Mouse (Mus musculus): ENCODE data around the gene Slc9a6.
A peak's percentile ranks its signal among the peaks of the same experiment; 100 is the strongest.

Gene Slc9a6

DNA sequence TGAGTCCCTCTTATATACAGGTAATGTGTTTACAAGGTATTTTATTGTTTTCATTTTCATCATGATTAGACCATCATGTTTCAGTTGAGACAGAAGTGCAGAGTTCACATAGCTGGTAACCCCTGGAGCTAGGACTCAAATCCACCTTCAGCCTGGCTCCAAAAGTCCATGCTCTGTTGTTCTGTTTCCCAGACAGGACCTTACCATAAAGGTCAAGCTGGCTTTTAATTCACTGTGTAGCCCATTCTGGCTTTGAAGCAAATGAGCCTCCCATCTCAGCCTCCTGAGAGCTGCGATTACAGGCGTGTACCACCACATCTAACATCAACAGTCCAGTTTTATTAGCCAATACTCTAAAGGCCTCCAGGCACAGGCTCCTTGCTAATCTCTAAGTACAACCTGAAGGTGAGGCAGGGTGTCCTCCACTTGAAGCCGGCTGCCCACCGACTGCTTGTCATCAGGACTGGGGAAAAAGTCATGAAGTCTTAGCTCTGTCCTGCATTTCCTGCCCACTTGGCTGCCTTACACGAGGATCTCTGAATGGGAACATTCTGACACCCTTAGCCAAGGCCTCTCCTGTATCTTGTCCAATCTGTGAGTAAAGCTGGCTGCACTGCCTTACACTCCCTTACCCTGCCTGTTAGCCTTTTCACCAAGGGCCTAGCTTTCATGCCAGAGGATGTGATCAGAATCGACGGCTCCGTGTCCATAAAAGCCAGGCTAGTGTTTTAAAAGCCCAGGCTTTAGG lies 55.8 kb downstream of the Slc9a6 start:
- DNase-seq (ENCODE audit: low read depth, low spot score) = no peak

DNA sequence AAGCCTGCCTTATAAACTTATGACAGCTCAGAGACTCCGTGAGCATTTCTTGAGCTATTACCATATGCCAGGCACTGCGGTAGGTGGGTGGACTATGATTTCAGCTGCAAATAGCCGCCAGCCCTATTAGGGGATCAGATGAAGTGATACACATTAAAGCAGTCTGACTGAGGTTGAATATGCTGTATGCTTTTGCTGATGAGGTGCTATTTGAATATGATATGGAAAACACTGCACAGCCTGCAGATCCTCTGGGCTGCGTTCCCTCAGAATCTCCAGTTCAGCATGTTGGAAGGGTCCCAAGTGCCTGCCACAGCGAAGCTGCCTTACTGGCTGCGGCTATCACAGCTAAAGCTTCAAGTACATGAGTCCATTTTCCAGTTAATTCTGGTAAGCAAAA lies 57.7 kb downstream of the Slc9a6 start:
- no peak for DNase-seq (ENCODE audit: low read depth, low spot score)

DNA sequence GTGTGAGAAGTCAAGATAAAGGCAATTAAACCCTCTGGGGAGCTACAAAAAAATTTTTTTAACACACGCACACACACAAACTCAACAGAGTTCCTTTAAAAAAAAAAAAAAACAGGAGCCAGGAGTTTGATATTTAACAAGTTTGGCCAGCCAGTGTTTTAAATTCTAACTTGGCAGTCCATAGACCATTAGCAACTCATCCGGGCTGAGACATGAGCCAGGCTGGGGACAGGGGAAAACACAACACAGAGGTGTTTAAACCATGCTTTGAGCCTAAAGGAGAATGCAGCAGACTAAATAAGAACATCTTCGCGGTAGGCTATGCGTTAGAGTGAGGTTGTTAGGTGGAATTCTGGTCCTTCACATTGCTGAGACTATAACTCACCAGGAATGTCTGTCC lies 58.5 kb downstream of the Slc9a6 start:
- no peak for DNase-seq (ENCODE audit: low read depth, low spot score)

DNA sequence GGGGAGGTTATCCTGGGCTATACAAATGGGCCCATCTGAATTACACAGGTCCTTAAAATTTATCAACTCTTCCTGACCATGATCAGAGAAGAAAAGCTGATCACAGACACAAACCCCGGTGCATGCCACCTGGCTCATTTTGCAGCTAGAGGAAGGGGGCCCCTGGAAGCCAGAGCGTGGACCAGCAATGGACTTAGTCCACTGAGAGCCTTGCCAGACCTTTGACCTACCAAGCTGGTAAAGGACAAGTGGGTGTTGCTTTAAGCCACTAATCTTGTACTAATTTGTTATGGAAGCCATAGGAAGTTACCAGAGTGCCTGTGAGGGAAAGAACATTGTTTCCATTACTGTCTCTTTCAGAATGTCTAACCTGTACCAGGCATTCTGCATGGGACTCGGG lies 58.9 kb downstream of the Slc9a6 start:
- no peak for DNase-seq (ENCODE audit: low read depth, low spot score)

DNA sequence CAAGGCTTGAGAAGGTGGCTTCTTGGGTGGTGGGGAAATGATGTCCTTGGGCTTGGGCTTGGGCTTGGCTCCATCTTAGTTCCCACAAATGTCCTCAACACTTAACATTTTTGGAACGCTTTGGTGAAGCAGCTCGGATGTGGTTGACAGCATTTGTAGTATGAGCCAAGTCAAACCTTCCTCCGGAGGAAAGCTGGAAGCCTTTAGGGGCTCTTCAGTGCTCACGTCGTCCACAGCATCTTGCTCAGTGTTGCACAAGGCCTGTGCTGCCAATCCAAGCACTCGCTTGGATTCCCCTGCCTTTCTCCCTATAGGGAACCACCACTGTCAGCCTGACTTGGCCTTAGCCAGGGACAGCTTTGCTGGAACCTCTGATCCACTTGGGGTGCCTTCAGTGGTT lies 66.0 kb downstream of the Slc9a6 start:
- no peak for DNase-seq (ENCODE audit: low read depth, low spot score)

DNA sequence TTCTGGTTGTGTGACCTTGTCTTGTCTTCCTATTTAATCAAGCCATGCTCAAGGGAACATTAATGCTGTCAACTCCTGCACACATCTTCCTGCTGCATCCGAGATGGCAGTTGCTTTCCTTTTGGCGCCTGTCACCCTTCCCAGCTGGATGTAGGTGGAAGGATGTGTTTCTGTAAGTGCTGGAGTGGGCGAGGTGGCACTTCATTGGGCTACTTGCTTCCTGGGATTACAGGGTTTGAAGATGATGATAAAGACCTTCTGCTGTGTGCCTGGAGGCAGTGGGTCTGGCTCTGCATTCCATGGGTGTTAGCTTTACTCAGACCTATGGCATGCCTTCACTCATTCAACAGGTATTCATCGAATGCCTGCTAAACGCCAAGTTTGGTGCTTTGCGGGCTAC lies 68.2 kb downstream of the Slc9a6 start:
- no peak for DNase-seq (ENCODE audit: low read depth, low spot score)

DNA sequence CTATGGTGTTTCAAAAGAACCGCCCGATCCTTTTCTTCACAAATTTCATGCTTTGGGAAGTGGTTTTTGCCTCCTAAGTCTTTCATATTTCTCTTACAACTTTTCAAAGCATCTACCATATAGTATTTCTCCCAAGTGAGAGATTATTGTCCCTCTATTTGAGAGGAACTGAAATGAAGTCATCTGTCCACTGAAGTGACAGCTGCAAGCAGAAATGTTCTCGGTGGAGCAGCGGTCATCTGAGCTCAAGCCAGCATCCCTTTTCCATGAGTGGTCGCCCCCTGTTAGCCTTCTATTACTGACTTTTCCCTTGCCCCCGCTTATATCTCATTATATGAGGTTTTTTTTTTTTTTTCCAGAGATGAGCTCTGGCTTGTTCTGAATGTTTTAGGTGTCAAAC lies 69.5 kb downstream of the Slc9a6 start:
- DNase-seq (ENCODE audit: low read depth, low spot score) = no peak

DNA sequence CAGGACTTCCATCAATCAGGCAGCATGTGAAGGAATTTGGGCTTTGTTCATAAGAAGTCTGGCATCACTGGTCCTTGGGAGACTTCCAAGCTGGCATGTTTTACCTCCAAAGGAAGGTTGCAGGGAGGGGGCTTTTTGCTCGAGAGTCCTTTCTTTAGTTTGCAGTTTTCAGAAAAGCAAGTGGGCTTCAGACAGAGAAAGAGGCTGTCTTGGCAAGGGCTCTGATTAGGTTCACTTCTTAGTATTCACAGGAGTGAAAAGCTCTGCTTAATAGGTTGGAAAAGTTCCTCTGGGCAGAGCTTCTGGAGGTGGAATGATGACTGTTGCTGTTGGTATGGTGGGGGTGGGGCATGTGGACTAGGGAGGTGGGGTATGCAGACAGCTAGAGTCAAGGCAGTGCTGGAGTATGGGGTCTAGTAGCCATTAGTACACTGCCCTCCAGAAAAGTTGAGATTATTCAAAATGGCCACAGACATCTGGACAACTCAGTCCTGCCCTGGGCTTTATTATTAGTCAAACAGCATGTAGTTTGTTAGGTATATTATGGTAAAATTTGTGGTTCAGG lies 72.7 kb downstream of the Slc9a6 start:
- no peak for DNase-seq (ENCODE audit: low read depth, low spot score)

DNA sequence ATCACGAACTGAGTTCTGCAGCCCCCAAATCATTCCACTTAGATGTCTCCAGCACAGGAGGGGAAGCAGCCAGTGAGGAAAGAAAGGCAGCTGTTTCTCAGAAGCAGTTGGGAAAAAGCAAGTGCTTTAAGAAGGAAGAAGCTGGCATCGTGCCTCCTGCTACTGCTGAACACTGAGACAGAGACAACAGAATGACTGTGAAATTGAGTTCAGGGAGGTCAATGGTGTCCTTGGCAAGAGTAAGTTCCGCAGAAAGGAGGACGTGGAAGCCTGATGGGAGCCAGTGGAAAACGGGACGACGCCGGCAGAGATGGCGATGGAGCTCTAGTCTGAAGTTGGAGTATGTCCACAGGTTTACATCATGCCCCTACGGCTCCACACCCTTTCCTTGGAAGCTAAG lies 74.0 kb downstream of the Slc9a6 start:
- no peak for DNase-seq (ENCODE audit: low read depth, low spot score)

DNA sequence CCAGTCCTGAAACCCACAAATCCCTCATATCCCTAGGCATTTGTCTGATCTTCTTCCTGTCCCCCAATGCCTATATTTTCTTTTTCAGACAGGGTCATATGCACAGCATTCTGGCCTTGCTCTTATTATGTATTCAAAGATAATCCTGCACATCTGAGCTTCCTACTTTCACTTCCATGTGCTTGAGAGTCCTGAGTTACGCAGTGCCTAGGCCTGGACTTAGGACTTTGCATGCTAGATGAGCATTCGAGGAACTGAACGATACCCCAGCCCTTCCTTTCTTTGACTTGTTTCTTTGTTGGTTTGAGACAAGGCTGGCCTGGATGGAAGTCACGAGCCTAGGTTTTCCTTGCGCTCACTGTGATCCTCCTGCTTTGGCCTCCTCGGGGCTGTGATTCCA lies 83.0 kb downstream of the Slc9a6 start:
- no peak for DNase-seq (ENCODE audit: low read depth, low spot score)

DNA sequence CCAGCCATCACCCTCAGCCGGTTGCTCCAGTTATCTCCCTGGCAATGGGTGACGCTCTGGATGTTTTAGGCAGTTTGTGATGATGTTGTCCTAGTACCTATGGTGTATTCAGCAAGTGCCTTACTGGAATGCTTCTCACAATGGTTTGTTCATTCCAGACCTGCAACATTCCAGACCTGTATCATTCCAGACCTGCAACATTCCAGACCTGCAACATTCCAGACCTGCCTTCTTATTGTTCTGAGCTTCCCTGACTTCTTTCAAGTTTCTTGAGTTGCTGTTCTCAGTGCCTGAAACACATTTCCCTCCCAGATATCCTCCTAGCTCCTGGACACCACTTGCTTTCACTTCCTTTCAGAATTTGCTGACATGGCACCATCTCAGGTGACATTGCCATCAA lies 85.0 kb downstream of the Slc9a6 start:
- peak; percentile 51 for DNase-seq (ENCODE audit: low read depth, low spot score)

DNA sequence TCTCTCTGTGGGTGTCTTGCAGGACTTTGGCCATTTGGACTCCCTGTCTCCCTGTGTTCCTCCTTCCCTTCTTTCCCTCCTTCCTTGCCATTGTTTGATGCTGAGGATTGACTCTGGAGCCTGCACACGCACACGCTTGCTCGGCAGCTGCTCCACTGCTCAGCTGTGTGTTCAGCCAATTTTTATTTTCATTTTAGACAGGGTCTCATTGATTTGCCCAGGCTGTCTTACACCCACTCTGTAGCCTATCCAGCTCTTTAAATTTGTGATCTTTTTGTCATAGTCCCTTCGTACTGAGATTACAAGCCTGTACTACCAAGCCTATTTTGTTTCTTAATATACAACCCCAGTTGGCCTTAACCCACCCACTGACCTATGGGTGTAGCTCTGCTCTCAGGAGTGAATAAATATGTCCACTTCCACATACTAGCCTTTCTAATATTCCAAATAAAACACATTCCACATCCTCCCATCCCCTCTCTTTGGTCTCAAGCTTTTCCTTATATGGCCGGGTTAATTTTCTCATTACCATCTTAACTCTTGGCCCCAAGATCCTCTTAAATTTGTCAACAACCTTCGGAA lies 87.7 kb downstream of the Slc9a6 start:
- no peak for DNase-seq (ENCODE audit: low read depth, low spot score)

DNA sequence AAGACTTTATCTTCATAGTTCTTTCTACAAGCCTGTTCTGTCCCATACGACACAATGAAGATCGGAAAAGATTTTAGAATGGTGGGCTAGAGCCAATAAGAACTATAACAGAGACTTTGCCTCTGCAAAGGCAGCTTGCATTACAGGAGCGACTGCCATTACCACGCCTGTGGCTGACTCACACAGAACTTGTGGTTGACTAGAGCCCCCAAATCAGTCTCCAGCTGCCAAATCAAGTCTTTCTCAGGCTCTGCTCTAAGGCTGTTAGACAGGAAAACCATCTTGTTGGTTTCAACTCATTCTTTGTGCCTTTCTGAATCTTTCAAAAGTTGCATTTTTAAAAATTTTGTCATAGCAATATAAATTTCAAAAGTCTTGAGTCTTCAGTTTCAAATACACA lies 88.3 kb downstream of the Slc9a6 start:
- no peak for DNase-seq (ENCODE audit: low read depth, low spot score)

DNA sequence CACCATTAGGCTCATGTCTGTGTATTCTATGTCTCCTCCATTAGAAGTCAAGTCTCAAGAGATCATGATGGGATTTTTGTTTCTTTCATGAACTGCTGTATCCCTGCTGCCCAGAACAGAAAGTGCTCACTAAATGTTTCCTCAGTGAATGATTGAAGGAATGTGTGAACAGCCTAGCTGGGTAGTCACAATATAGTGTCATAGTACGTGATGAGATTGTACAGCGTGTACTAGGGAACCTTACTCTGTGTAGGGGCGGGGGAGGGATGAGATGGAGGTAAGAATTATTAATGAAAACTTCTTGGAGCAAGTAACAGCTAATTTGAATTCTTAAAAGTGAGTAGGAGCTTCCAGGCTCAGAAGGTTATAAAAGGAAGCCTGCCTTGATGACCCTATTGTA lies 91.7 kb downstream of the Slc9a6 start:
- no peak for DNase-seq (ENCODE audit: low read depth, low spot score)

DNA sequence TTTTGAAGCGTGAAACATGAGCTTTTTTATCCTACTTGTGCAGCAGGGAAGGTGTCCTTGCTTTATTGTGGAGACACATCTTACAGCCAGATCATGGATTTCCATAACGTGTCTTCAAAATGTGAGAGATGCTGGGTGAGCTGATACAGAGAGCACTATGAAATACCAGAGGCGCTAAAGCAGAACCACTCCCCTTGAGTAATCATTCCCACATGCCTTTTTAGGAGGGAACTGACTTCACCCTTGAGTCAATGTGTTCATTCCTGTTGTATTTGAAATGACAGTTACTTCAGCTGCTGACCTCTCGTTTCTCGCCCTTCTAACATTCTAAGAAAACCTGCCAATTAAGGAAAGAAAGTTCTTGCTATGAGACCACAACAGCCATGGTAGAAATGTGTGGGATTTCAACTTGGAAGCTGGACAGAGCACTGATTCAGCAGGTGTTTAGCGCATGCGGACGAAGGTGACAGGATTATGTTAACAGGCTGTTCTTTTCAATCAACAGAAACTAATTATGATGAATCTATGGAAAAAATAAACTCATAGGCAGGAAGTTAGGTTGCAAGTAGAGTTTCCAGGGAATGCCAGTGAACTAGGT lies 94.5 kb downstream of the Slc9a6 start:
- no peak for DNase-seq (ENCODE audit: low read depth, low spot score)

DNA sequence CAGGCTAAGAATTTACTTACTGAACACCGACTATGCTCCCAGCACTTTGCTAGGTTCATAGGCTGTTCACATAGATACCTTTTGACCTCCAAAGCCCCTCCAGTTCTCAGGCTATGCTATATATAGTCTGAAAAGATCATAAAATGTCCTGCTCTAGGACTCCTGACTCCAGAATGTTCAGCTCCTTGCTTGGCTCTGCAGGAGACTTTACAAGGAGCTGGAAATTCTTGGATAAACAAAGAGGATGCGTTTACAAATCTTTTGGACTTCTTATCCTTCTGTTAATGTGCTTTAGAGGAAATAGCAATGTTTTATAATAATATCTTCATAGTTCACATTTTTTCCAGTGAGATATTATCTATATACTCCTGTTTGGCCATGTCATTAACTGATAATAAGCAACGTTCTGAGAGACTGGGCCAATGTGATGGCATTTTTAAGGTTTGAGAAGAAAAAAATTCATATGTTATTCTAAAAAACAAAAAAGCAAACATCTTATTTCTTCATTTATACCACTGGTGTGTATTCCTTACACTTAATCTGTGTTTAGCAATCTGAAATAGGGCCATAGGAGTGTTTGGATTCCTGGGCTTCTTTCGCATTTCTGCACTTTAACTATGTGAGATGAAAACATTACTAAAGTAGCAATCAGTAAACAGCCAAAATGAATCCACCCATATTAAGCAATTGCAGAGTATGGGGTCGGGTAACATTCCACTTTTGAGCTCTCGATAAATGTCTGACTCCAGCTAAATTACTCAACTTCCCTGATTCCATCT lies 99.2 kb downstream of the Slc9a6 start:
- no peak for DNase-seq (ENCODE audit: low read depth, low spot score)

DNA sequence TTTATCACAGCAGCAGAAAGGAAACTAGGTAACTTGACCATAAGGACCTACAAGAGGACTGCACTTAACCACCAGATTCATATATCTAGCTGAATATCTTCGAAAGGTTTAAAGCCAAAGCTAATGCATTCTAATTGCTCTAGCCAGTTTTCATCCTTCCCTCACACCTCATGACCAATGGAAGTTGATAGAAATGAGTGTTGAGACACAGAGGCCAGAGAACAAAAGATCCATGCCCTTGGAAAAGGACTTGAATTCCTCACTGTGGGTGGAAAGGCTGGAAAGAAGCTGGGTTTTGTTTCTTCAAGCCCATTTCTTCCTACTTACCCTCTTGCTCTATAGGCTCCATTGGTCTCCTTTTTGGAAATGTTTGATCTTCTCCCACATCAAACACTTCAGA lies 101.0 kb downstream of the Slc9a6 start:
- DNase-seq (ENCODE audit: low read depth, low spot score) = no peak

DNA sequence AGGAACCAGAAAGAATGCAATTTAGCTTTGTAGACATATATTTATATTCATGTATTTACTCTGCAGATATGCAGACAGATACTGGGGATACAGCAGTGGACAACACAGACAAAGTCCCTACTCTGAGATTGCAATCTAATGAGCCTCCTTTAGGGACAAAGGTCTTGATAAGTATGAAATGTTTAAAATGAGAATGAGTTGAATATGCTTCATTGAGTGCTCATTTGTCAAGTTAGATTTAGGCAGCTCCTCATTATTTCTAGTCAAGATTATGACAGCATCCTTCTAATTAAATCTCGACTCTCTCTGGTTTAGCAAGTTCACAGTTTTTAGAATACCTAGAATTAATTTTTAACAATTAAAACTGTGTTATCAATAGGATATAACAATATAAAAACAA lies 103.1 kb downstream of the Slc9a6 start:
- DNase-seq (ENCODE audit: low read depth, low spot score) = no peak
